Mouse (Mus musculus) kidney, postnatal 0 days (tissue): Measurements from ENCODE around the gene Slc18a2. TPM values are rescaled to one million over a fixed set of nuclear protein-coding genes. Genes with fewer than 3 reads are reported as not detected.

Source experiments
- ATAC-seq: fragments of 200-750 bp; cut with Nextera tagmentation; replicated peaks from 2 replicates; pipeline ENCODE4 v1.8.0; 2017; ENCODE audit warnings: low read depth, moderate number of reproducible peaks, moderate TSS enrichment, moderate library complexity; ENCODE audit not compliant: low FRiP score
- DNase-seq: peaks from one replicate; pipeline ENCODE4 v3.0.0-alpha.2; 2016; ENCODE audit warnings: low spot score
- H3K27ac ChIP-seq: fragments of 300-500 bp; sonication (generic); 2 replicates; pipeline ENCODE4 v1.5.1; 2014; ENCODE audit warnings: mild to moderate bottlenecking
- H3K27me3 ChIP-seq: fragments of 300-500 bp; sonication (generic); 2 replicates; pipeline ENCODE4 v1.6.1; 2014; ENCODE audit warnings: low read length, mixed read lengths; ENCODE audit not compliant: insufficient read depth
- H3K36me3 ChIP-seq: fragments of 300-500 bp; sonication (generic); 2 replicates; pipeline ENCODE4 v1.6.1; 2014; ENCODE audit warnings: low read length, mixed read lengths; ENCODE audit not compliant: insufficient read depth
- H3K4me1 ChIP-seq: fragments of 300-500 bp; sonication (generic); replicated peaks from 2 replicates; pipeline ENCODE4 v1.6.1; 2014; ENCODE audit warnings: antibody characterized with exemption, low read length, mixed read lengths; ENCODE audit not compliant: insufficient read depth
- H3K4me2 ChIP-seq: fragments of 300-500 bp; sonication (generic); 2 replicates; pipeline ENCODE4 v1.6.1; 2014; ENCODE audit warnings: mild to moderate bottlenecking, low read length, moderate library complexity, mixed read lengths
- H3K4me3 ChIP-seq: fragments of 300-500 bp; sonication (generic); replicated peaks from 2 replicates; pipeline ENCODE4 v1.5.1; 2014; ENCODE audit warnings: low read depth, low read length
- H3K9ac ChIP-seq: fragments of 300-500 bp; sonication (generic); 2 replicates; pipeline ENCODE4 v1.6.1; 2014; ENCODE audit warnings: low read depth, low read length
- H3K9me3 ChIP-seq: fragments of 300-500 bp; sonication (generic); replicated peaks from 2 replicates; pipeline ENCODE4 v1.6.1; 2016; ENCODE audit warnings: low read length, inconsistent platforms, mixed read lengths
- CTCF ChIP-seq: IDR thresholded peaks from 2 replicates; pipeline ENCODE4 v1.5.1; 2016; ENCODE audit warnings: antibody characterized with exemption, low read depth, mild to moderate bottlenecking, moderate library complexity
- WGBS: fragments of 180-500 bp; shearing (Covaris S2); extraction: QIAGEN DNeasy Blood & Tissue Kit; methylation state at CpG from one replicate; pipeline ENCODE4 v1.1.7; 2014; 5-methylcytosine and 5-hydroxymethylcytosine counted together
- polyA plus RNA-seq: library from polyadenylated mRNA; unstranded; fragments of >200 nt; fragmentation: Nextera tagmentation; extraction: Ambion mirVana; gene quantifications from 2 replicates; pipeline ENCODE4 v1.2.1, GENCODE M21; 2015

Slc18a2 gene
- 4.1 and 4.5 TPM in 2 replicates for polyA plus RNA-seq

GRCm38 (mm10) chr19:59260718-59261442, at the start of gene Slc18a2:
TSS of gene Slc18a2 (plus strand) at chr19:59260896.
- DNase-seq (peak; percentile 33), ATAC-seq (no peak; the same call in 1 of the 2 replicates)
- peak within 1 kb of the TSS; percentile 34 for H3K4me3 ChIP-seq
- 0 out of 2 replicates have a peak, but pooled peaks cover 8% of the 10 kb centered on the region for H3K27me3 ChIP-seq
- peaks cover 5% of the 10 kb centered on the region; the same call in 1 of the 2 replicates for H3K9me3 ChIP-seq
- peak within 1 kb of the TSS; percentile 73 for H3K4me2 ChIP-seq
- H3K36me3 ChIP-seq, result no peaks in the 10 kb centered on the region
- no peak for TF ChIP-seq CTCF
- whole genome bisulfite sequencing, result under 1% methylated on average over 54 of the region's 55 CpGs
- no peak within 1 kb of the TSS for H3K27ac ChIP-seq
- 0 out of 2 replicates have a peak, but pooled peaks cover 3% of the 10 kb centered on the region for H3K4me1 ChIP-seq
- H3K9ac ChIP-seq, result peak within 1 kb of the TSS; percentile 27; the same call in 1 of the 2 replicates

DNA sequence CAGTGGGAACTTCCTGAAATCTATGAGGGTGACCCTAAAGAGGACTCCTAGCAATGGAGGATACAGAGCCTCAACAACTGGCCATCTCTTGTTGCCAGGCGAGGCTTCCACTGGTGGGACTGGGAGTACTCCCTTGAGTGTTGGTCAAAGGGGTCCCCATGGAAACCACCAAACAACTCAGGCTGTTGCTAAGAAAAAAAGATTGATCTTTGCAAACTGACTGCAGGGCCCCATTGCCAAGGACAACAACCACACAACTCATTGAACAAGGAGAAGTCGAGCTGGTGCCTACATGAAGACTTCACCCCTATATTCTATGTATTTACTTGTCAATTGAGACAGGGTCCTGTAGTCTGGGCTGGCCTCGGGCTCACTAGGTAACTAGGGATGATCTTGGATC, 43.8 kb upstream of the Slc18a2 start:
- Histone ChIP-seq H3K27ac (no peak overlapping the region), H3K4me3 (no peak overlapping the region), H3K36me3 (no peaks in the 10 kb centered on the region), H3K27me3 (no peaks in the 10 kb centered on the region), H3K9ac (no peak overlapping the region), H3K9me3 (no peaks in the 10 kb centered on the region), H3K4me1 (no peaks in the 10 kb centered on the region), H3K4me2 (no peak overlapping the region)
- DNase-seq (no peak), ATAC-seq (no peak)
- no peak for TF ChIP-seq CTCF
- WGBS, result 87% methylated on average over 3 of the region's 3 CpGs

- WGBS, result 87% methylated on average over 8 of the region's 8 CpGs
- Histone ChIP-seq H3K9me3 (no peaks in the 10 kb centered on the region), H3K4me3 (no peak within 1 kb of the TSS), H3K27me3 (no peaks in the 10 kb centered on the region), H3K27ac (no peak within 1 kb of the TSS), H3K4me1 (no peaks in the 10 kb centered on the region), H3K36me3 (no peaks in the 10 kb centered on the region), H3K9ac (no peak within 1 kb of the TSS), H3K4me2 (no peak within 1 kb of the TSS)
- DNase-seq (no peak), ATAC-seq (no peak)
- TF ChIP-seq CTCF, result no peak
Measured at GRCm38 (mm10) chr19:59218991-59219390, 41.7 kb upstream of the Slc18a2 start, which contains the start of gene Kcnk18. TSS of gene Kcnk18 (plus strand) at chr19:59219214.

DNA sequence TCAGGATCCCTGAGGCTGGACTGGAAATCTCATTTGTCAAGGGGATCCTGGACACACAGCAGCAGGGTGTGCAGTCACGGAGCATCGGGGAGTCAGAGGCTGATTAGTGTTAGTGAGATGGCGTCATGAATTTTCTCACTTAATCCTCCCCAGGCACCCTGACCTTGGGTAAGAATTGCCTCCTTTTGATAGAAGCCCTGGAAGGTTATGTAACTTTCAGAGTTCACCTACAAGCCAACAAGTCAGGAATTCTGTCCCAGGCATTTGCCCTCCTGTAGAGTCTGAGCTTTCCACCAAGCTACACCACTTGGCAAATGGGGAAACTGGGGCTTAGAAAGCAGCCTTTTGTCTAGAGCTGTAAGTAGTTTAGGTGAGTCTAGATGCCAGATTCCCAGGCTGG, 39.6 kb upstream of the Slc18a2 start:
- DNase-seq, result no peak
- ATAC-seq, result no peak
- no peaks in the 10 kb centered on the region for H3K36me3 ChIP-seq
- H3K9me3 ChIP-seq, result no peaks in the 10 kb centered on the region
- H3K9ac ChIP-seq, result no peak overlapping the region
- no peaks in the 10 kb centered on the region for H3K27me3 ChIP-seq
- H3K4me3 ChIP-seq, result no peak overlapping the region
- TF ChIP-seq CTCF, result no peak
- H3K27ac ChIP-seq, result no peak overlapping the region
- H3K4me2 ChIP-seq, result no peak overlapping the region
- H3K4me1 ChIP-seq, result no peaks in the 10 kb centered on the region
- WGBS, result 67% methylated on average over 3 of the region's 3 CpGs

GRCm38 (mm10) chr19:59228376-59228775, 32.3 kb upstream of the Slc18a2 start:
- no peak for DNase-seq
- ATAC-seq, result no peak
- Histone ChIP-seq H3K36me3 (no peaks in the 10 kb centered on the region), H3K4me2 (no peak overlapping the region), H3K27me3 (no peaks in the 10 kb centered on the region), H3K9ac (no peak overlapping the region), H3K4me3 (no peak overlapping the region), H3K27ac (no peak overlapping the region), H3K4me1 (no peaks in the 10 kb centered on the region), H3K9me3 (no peaks in the 10 kb centered on the region)
- TF ChIP-seq CTCF, result no peak
- WGBS, result 58% methylated on average over 3 of the region's 3 CpGs

GRCm38 (mm10) chr19:59232786-59233185, 27.9 kb upstream of the Slc18a2 start:
- Histone ChIP-seq H3K4me1 (no peaks in the 10 kb centered on the region), H3K4me3 (no peak overlapping the region), H3K9ac (no peak overlapping the region), H3K9me3 (no peaks in the 10 kb centered on the region), H3K27ac (no peak overlapping the region), H3K4me2 (no peak overlapping the region), H3K36me3 (no peaks in the 10 kb centered on the region), H3K27me3 (no peaks in the 10 kb centered on the region)
- 36% methylated on average over 5 of the region's 5 CpGs for WGBS
- ATAC-seq, result peak; percentile 55; the same call in 1 of the 2 replicates
- TF ChIP-seq CTCF, result no peak
- peak; percentile 11 for DNase-seq
